Mouse (Mus musculus) ES-Bruce4 (cell line): ENCODE data around the gene Man2c1.

ENCODE experiments used
- CTCF ChIP-seq: IDR thresholded peaks from one replicate; pipeline ENCODE4 v1.8.1; 2011; ENCODE audit warnings: low read depth, low read length
- EP300 ChIP-seq: IDR thresholded peaks from 2 replicates; pipeline ENCODE4 v1.6.1; 2011; ENCODE audit warnings: low read depth, low read length; ENCODE audit not compliant: insufficient read depth
- POLR2A ChIP-seq: IDR thresholded peaks from one replicate; pipeline ENCODE4 v1.8.1; 2011; ENCODE audit warnings: low read length; ENCODE audit not compliant: insufficient read depth

DNA sequence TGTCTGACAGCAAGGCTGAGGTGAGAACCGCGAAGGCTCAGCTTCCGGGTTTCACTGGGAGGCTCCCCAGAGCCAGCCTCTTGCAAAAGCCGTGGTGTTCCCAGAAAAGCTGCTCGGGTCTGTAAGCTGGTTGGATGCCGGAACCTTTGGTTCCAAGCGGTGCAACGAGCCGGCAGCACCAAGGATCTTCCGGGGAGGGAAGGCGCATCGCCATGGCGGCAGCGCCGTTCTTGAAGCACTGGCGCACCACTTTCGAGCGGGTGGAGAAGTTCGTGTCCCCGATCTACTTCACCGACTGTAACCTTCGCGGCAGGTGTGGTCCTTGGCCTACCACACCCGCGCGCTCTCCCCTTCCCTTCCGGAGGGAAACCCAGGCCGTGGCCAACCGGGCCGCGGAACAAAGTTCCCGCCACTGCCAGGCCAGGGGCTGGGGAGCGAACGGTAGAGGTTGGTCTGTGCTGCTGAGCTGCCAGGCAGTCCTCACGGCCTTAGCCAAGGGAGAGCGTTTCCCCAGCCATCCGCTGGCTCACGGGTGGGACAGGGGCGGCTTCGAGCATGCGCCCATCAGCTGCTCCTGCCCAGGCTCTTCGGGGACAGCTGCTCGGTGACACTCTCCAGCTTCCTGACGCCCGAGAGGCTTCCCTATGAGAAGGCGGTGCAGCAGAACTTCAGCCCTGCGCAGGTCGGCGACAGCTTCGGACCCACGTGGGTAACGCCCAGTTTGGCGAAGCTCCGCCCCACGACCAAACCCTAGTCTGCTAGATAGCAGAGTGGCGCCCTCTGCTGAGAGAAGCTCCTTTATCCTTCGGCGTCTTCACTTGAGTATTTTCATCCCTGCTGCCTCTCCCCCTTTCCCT, at the start of gene Man2c1:
- TF ChIP-seq POLR2A (peak; percentile 87), CTCF (peak; percentile 78), EP300 (no peak)
